Mouse (Mus musculus): ENCODE data around the gene Cct4.

Cct4 gene

DNA sequence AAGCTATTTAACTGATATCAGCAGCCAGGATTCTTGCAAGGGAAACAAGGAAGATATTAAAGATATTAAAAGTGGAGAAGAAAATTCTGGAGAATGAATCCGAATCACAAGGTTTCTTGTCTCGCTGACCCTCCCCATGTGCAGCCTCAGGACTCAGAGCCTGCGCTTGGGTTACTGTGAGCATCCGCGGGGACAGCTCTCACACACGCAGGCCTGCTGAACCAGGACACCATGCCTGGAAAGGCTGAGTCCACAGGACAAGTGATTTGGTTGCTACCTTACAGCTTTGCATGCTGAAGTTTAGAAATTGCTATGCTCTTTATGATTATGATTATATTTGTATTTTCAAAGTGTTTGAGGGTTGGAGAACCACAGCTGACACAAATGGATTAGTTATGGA is 39.1 kb downstream of the Cct4 start:
- DNase-seq (ENCODE audit: low spot score), result no peak

- DNase-seq (ENCODE audit: low spot score), result no peak
Measured at GRCm38 (mm10) chr11:23047252-23047651, 56.9 kb downstream of the Cct4 start.

DNA sequence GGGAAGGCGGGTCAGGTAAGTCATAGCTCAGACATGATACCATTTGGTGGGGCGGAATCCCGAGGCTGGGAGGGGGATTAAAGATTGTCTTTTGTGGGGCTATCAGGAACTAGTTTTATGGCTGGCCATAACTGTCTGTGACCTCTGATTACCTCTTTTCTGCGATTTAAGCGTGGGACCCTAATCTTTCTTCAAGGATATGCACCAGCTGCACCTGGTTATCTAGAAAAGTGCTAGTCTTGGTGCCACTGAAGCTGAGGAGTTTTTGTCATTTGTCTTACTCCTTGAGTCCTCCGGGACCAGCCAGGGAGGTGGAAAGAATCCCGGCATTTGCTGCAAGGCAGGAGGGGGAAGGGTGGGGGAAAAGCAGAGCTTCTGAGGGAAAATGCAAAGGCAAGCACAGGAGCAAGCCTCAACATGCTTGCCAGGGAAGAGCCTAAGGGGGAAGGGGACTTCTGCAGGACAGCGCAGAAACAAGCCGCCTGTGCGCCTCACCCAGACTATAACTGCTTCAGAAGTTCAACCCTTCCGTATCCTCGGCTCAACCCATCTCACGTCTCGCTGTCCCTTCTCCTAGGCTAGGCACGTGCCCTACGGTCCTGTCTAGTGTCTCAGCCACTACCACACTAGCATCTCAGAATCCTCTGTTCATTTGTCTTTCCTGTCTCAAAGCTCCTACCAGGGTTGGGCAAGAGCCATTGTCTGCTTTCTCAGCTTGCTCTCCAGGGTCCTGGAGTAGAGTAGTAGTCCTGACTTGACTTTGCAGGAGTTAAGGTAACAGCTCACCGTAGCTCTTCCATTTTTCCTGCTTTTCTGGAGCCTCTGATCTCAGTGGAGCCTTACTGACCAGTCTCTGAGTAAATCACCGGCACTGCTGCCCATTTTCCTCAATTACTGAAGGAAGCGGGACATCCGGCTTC is 57.6 kb downstream of the Cct4 start:
- no peak for DNase-seq (ENCODE audit: low spot score)

- DNase-seq (ENCODE audit: low spot score), result no peak
Measured at GRCm38 (mm10) chr11:23049642-23050041, 59.3 kb downstream of the Cct4 start.

DNA sequence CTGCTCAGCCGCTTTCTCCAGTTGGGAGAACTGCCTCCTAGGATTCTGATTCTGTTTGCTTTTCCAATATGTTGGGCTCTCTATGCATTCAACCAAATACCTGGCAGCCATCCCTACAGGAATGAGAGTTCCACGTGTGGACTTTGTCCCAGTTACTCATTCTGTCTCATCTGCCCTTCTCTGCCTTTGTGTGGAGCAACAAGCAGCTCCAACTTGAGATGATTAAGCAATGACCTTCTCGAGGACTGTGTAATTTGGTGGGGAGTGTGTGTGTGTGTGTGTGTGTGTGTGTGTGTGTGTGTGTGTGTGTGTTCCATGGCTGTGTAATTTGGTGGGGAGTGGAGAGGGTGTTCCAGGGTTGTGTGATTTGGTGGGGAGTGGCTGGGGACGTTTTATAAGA is 62.0 kb downstream of the Cct4 start:
- DNase-seq (ENCODE audit: low spot score), result no peak
